Mouse (Mus musculus) right cerebral cortex, postnatal 10 days (tissue): Measurements from ENCODE around the gene Myo1d.

Source experiments
- DNase-seq, 2 experiments: peaks; one replicate each; pipeline ENCODE4 v3.0.0; 2021; ENCODE audit warnings: low spot score in 2 of 2

The Myo1d gene

DNA sequence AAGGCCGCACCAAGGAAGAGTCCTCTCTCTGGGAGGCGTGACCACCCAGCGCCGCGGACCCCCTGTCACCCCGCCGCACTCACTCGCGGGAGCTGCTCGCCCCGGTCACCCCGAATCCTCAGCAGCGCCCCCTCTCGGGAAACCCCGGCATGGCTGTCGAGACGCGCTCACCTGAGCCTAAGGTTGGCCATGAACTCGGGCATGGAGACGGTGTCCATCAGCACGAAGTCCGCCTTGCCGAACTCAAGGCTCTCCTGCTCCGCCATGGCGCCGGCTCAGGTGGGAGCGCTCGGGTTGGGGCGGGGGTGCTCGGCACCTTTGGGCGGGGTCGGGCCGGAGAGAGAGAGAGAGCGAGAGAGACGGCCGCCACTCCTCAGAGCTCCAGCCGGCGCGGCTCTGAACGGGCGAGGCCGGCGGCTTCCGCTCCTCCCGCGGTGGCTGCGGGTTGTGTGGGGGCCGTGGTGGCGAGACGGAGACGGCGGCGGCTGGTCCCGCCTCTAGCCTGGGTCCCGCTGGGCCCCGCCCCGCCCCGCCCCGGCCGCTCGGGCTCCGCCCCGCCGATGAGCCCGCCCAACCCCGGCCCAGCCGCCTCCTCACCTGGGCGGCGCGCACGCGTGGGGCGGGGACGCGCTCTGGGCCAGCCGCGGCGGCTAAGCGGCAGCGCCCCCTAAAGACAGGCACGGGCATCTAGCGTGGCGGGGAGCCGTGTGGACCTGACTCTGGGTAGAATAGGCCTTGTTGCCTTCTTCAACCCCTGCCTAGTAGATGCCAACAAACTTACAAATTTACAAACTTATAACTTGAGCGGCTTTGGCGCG is at the start of gene Myo1d:
Gene Myo1d, minus strand, starts transcription at position 499 of the 818 bp plus-strand sequence.
- peak; percentile 84 to 88 for DNase-seq

DNA sequence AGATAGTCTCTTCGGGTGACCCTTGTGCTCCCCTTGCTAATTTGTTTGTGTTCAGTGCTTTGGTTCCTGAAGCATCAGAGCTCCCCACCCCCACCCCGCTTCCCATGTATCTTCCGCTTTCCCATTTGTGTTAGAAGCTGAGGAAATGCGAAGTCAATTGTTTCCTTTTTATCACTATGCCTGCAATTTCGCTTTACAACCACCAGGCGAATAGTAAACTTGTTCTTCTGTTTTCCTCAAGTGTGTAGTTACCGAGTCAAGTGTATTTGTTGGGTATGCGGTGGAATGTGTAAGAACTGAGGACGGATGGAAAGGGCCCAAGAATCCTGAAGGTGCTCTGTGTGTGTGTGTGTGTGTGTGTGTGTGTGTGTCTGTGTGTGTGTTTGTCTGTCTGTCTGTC is 42.0 kb upstream of the Myo1d start:
- DNase-seq = no peak

- peak; percentile 76 to 77 for DNase-seq
Observed at GRCm38 (mm10) chr11:80821296-80821695, 41.5 kb upstream of the Myo1d start.

- DNase-seq = no peak
Observed at GRCm38 (mm10) chr11:80820085-80820484, 40.3 kb upstream of the Myo1d start.

GRCm38 (mm10) chr11:80818060-80818697 is 38.4 kb upstream of the Myo1d start:
- DNase-seq = peak; percentile 78

GRCm38 (mm10) chr11:80815354-80815753 is 35.5 kb upstream of the Myo1d start:
- no peak for DNase-seq

GRCm38 (mm10) chr11:80811156-80811555 is 31.3 kb upstream of the Myo1d start:
- no peak for DNase-seq

- peak in 1 of 2 experiments; percentile 31 for DNase-seq
Observed at GRCm38 (mm10) chr11:80809993-80810821, 30.4 kb upstream of the Myo1d start, which contains the start of gene Tmem98. Gene Tmem98 (plus strand): TSS chr11:80810175.

GRCm38 (mm10) chr11:80809666-80809992 is 29.8 kb upstream of the Myo1d start:
- no peak for DNase-seq

DNA sequence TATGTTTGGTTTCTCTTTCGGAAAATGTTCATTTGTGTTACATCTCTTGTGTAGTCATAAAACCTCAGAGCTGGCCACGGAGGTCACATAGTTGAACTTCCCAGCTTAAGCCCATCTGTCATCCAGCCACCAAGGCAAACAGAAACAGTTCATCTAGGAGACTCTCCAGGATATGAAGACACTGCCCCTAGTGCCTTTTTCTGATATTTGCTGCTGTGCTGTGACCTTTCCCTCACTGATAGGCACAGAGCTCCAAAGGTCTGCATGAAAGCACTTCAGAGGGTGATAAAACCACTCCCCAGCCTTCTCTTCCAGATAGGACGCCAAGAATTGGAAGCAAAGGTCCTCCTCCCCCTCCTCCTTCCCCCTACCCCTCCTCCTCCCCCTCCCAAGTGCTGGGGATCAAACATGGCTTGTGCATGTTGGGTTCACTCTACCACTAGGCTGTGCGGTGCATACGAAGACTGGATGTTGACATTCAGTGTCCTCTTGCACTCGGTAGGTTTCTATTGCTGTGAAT is 28.8 kb upstream of the Myo1d start:
- DNase-seq = no peak

DNA sequence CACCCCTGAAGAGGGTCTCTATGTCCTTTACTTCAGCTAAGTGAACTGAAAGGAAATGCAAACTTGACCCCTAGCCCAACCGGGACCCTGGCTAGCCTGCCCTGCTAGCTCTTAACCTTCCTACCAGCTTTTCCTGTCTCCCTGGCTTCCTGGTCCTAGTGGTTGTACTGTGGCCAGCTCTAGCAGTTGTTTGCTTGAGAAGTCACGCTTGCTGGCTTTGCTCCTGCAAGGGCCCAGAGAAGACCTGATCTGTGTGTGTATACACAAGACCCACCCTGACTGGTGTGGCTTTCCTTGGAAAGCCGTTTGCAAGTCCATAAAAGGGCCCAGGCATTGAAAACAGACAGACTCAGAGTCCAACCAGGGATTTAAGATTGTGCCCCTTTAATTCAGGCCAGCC is 22.9 kb upstream of the Myo1d start:
- DNase-seq = no peak

GRCm38 (mm10) chr11:80799979-80800378 is 20.2 kb upstream of the Myo1d start:
- DNase-seq = no peak

DNA sequence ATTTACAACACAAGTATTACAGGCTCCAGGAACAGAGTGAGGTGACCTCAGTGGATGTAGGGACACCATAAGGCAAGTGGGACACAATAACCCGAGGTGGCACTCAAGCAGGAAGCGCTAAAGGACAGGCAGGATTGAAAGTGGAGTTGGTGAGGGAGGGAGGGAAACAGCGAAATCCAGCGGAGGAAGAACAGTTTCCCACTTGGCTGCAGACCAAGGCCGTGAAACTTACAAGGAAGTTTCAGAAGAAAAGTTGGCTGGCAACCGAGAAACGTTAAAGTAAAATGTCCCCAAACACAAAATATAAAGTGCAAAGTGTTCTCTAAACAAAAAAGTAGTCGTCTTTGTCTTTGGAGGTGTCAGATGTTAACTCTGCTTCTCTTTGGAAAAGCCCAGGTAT is 15.6 kb upstream of the Myo1d start:
- no peak for DNase-seq

- DNase-seq = no peak
Observed at GRCm38 (mm10) chr11:80794290-80794689, 14.5 kb upstream of the Myo1d start.

GRCm38 (mm10) chr11:80793386-80793785 is 13.6 kb upstream of the Myo1d start:
- no peak for DNase-seq

- DNase-seq = no peak
Observed at GRCm38 (mm10) chr11:80791677-80792432, 12.0 kb upstream of the Myo1d start.

GRCm38 (mm10) chr11:80790413-80790812 is 10.6 kb upstream of the Myo1d start:
- DNase-seq = no peak

- no peak for DNase-seq
Observed at GRCm38 (mm10) chr11:80789647-80790240, 9.9 kb upstream of the Myo1d start.

GRCm38 (mm10) chr11:80785672-80786071 is 5.8 kb upstream of the Myo1d start:
- DNase-seq = no peak

DNA sequence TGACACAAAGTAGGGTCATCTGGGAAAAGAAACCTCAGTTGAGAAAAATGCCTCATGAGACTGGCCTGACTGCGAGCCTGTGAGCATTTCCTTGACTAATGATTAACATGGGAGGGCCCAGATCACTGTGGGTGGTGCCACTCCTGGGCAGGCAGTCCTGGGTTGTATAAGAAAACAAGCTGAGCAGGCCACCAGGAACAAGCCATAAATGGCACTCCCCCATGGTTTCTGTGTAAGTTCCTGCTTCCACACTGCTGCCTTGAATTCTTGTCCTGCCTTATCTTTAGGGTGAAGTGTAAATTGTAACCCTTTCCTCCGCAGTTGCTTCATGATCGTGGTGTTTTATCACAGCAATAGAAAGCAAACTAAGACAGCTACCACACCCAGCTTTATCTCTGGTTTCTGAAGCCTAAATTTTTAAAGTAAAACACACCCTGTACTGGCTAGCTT is 4.5 kb upstream of the Myo1d start:
- no peak for DNase-seq

- no peak for DNase-seq
Observed at GRCm38 (mm10) chr11:80783460-80783859, 3.6 kb upstream of the Myo1d start.
